Mouse (Mus musculus) intestine, postnatal 0 days (tissue): ENCODE data around the gene Prkar1a. TPM values are rescaled to one million over a fixed set of nuclear protein-coding genes. Genes with fewer than 3 reads are reported as not detected.

Source experiments
- ATAC-seq: fragments of 200-750 bp; cut with Nextera tagmentation; 2 replicates; pipeline ENCODE4 v1.8.0; 2017; ENCODE audit warnings: mild to moderate bottlenecking, moderate TSS enrichment, moderate library complexity
- H3K27ac ChIP-seq: fragments of 300-500 bp; sonication (generic); 2 replicates; pipeline ENCODE4 v1.5.1; 2014; ENCODE audit warnings: mild to moderate bottlenecking, low read depth, low read length, moderate library complexity
- H3K27me3 ChIP-seq: fragments of 300-500 bp; sonication (generic); replicated peaks from 2 replicates; pipeline ENCODE4 v1.6.1; 2014; ENCODE audit warnings: low read length, mixed read lengths; ENCODE audit not compliant: control insufficient read depth, insufficient read depth
- H3K36me3 ChIP-seq: fragments of 300-500 bp; sonication (generic); 2 replicates; pipeline ENCODE4 v1.6.1; 2014; ENCODE audit warnings: mild to moderate bottlenecking, moderate library complexity; ENCODE audit not compliant: control insufficient read depth, insufficient read depth
- H3K4me1 ChIP-seq: fragments of 300-500 bp; sonication (generic); replicated peaks from 2 replicates; pipeline ENCODE4 v1.6.1; 2014; ENCODE audit warnings: antibody characterized with exemption, low read length, mixed read lengths; ENCODE audit not compliant: control insufficient read depth, insufficient read depth
- H3K4me2 ChIP-seq: fragments of 300-500 bp; sonication (generic); replicated peaks from 2 replicates; pipeline ENCODE4 v1.6.1; 2014; ENCODE audit warnings: low read depth, mild to moderate bottlenecking, moderate library complexity
- H3K4me3 ChIP-seq: fragments of 300-500 bp; sonication (generic); 2 replicates; pipeline ENCODE4 v1.5.1; 2014; ENCODE audit warnings: low read depth, low read length
- H3K9ac ChIP-seq: fragments of 300-500 bp; sonication (generic); 2 replicates; pipeline ENCODE4 v1.6.1; 2014; ENCODE audit warnings: mild to moderate bottlenecking, low read depth, low read length
- H3K9me3 ChIP-seq: fragments of 300-500 bp; sonication (generic); 2 replicates; pipeline ENCODE4 v1.6.1; 2016; ENCODE audit warnings: mixed run types; ENCODE audit not compliant: control insufficient read depth
- CTCF ChIP-seq: sonication (generic); IDR thresholded peaks from 2 replicates; pipeline ENCODE4 v1.5.1; 2016; ENCODE audit warnings: low read depth, mild to moderate bottlenecking, control low read depth, antibody characterized with exemption, moderate library complexity
- WGBS: fragments of 180-500 bp; shearing (Covaris S2); extraction: QIAGEN DNeasy Blood & Tissue Kit; methylation state at CpG from one replicate; pipeline ENCODE4 v1.1.7; 2014; 5-methylcytosine and 5-hydroxymethylcytosine counted together
- polyA plus RNA-seq: library from polyadenylated mRNA; unstranded; fragments of >200 nt; fragmentation: Nextera tagmentation; extraction: Ambion mirVana; gene quantifications from 2 replicates; pipeline ENCODE4 v1.2.1, GENCODE M21; 2015

The Prkar1a gene
- 180 and 188 TPM in 2 replicates for polyA plus RNA-seq

GRCm38 (mm10) chr11:109649206-109649605 is at the start of gene Prkar1a:
Prkar1a (plus strand) TSS chr11:109649405.
- 0 out of 2 replicates have a peak, but pooled peaks cover 5% of the 10 kb centered on the region for H3K36me3 ChIP-seq
- H3K27me3 ChIP-seq = no peaks in the 10 kb centered on the region
- H3K4me2 ChIP-seq = peak within 1 kb of the TSS; percentile 95
- no peak within 1 kb of the TSS for H3K27ac ChIP-seq
- H3K4me1 ChIP-seq = 0 out of 2 replicates have a peak, but pooled peaks cover 5% of the 10 kb centered on the region
- ATAC-seq = no peak
- WGBS = 19% methylated on average over 8 of the region's 8 CpGs
- no peak for TF ChIP-seq CTCF
- peak within 1 kb of the TSS; percentile 96; the same call in 1 of the 2 replicates for H3K9ac ChIP-seq
- H3K4me3 ChIP-seq = peak within 1 kb of the TSS; percentile 95
- H3K9me3 ChIP-seq = no peaks in the 10 kb centered on the region

GRCm38 (mm10) chr11:109607600-109607999 is 41.6 kb upstream of the Prkar1a start:
- TF ChIP-seq CTCF = no peak
- no peak overlapping the region for H3K4me3 ChIP-seq
- no peak overlapping the region for H3K4me2 ChIP-seq
- ATAC-seq = no peak
- H3K27me3 ChIP-seq = no peaks in the 10 kb centered on the region
- no peaks in the 10 kb centered on the region for H3K9me3 ChIP-seq
- peaks cover 15% of the 10 kb centered on the region for H3K36me3 ChIP-seq
- no peak overlapping the region for H3K27ac ChIP-seq
- no peak overlapping the region for H3K9ac ChIP-seq
- 81% methylated on average over 6 of the region's 6 CpGs for WGBS
- peaks cover 10% of the 10 kb centered on the region for H3K4me1 ChIP-seq

GRCm38 (mm10) chr11:109608976-109609625 is 40.1 kb upstream of the Prkar1a start:
- no peak overlapping the region for H3K4me3 ChIP-seq
- no peaks in the 10 kb centered on the region for H3K27me3 ChIP-seq
- no peaks in the 10 kb centered on the region for H3K9me3 ChIP-seq
- peaks cover 10% of the 10 kb centered on the region for H3K4me1 ChIP-seq
- no peak for ATAC-seq
- peak overlapping the region; percentile 87; the same call in 1 of the 2 replicates for H3K4me2 ChIP-seq
- H3K36me3 ChIP-seq = peaks cover 4% of the 10 kb centered on the region
- H3K27ac ChIP-seq = no peak overlapping the region
- no peak for TF ChIP-seq CTCF
- 58% methylated on average over 6 of the region's 6 CpGs for WGBS
- no peak overlapping the region for H3K9ac ChIP-seq

GRCm38 (mm10) chr11:109610046-109610794 is 39.0 kb upstream of the Prkar1a start:
- peak overlapping the region; percentile 35; the same call in 1 of the 2 replicates for H3K27ac ChIP-seq
- peak overlapping the region; percentile 87 for H3K4me2 ChIP-seq
- peaks cover 10% of the 10 kb centered on the region for H3K4me1 ChIP-seq
- peak overlapping the region; percentile 89 for H3K4me3 ChIP-seq
- no peaks in the 10 kb centered on the region for H3K9me3 ChIP-seq
- no peaks in the 10 kb centered on the region for H3K36me3 ChIP-seq
- TF ChIP-seq CTCF = no peak
- 11% methylated on average over 9 of the region's 9 CpGs for WGBS
- no peak for ATAC-seq
- no peaks in the 10 kb centered on the region for H3K27me3 ChIP-seq
- H3K9ac ChIP-seq = peak overlapping the region; percentile 85

GRCm38 (mm10) chr11:109610795-109611302 is 38.4 kb upstream of the Prkar1a start:
- no peaks in the 10 kb centered on the region for H3K36me3 ChIP-seq
- peak overlapping the region; percentile 90 for H3K27ac ChIP-seq
- peak overlapping the region; percentile 87 for H3K4me2 ChIP-seq
- peak; percentile 58 for TF ChIP-seq CTCF
- 0% methylated on average over 26 of the region's 26 CpGs for WGBS
- peak; percentile 23 for ATAC-seq
- H3K9me3 ChIP-seq = no peaks in the 10 kb centered on the region
- peaks cover 10% of the 10 kb centered on the region for H3K4me1 ChIP-seq
- peak overlapping the region; percentile 89 for H3K4me3 ChIP-seq
- peak overlapping the region; percentile 85 for H3K9ac ChIP-seq
- no peaks in the 10 kb centered on the region for H3K27me3 ChIP-seq
